Mouse (Mus musculus) left cerebral cortex, postnatal 4 days (tissue): ENCODE measurements around the gene Dapk3. TPM values are rescaled to one million over a fixed set of nuclear protein-coding genes. Genes with fewer than 3 reads are reported as not detected.
"Not testable (repeated sequence)": the region's sequence is repeated elsewhere in the genome, so short reads cannot be mapped to it uniquely, and the experiment has no call there.

Experiments used
- DNase-seq: peaks from one replicate; pipeline ENCODE4 v3.0.0-alpha.2; 2022
- intact Hi-C: fragments of 180-260 bp; cut with DNase I; formaldehyde crosslinking; loops from one replicate; pipeline ENCODE4 v1.15.1; 2025
- total RNA-seq, 2 experiments: library from RNA; stranded (reverse); gene quantifications; 2 replicates each; pipeline ENCODE4 v1.2.3; 2021

Dapk3 gene
- total RNA-seq, 2 experiments from 2014 or later, result 62.7 to 62.9 TPM

DNA sequence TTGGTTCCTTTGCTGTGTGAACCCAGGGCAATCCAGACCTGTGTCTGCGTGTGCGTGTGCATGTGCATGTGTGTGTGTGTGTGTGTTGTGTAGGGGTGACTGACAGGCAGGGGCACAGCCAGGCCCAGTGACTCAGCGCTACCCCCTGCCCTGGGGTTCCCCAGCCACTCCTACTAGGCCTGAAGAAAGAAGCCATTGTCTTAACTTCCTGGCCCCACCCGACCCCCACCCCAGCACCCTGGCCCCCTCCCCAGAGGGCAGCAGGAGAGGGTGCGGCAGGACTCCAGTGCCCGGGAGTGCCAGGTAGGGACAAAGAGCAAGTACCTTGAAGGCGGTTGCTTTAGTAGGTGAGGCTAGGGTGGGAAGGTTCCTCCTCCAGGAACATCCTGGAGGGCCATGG is 37.0 kb upstream of the Dapk3 start:
- no peak for DNase-seq

DNA sequence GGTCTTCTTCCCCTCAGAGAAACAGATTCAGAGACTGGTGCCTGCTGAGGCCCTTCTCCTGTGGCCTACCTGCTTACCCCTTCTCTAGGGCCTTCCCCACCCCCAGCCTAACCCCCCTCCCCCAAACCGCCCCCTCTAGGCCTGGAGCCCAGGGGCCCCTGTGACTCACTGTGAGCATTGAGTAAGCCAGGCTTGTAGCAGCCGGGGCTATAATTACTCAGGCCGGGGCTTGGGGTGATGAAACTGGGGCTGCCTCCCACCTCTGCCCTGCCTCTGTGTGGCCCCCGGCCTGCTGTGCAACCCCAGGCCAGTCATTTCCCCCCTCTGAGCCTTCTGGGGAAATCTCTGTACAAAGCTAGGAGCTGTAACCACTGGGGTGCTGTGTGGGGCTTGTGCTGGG is 36.5 kb upstream of the Dapk3 start:
- intact Hi-C loops, result no loop called here
- DNase-seq, result no peak

More for the DNA sequence above, 37.0 kb upstream of the Dapk3 start:
- intact Hi-C loops, result no loop called here

DNA sequence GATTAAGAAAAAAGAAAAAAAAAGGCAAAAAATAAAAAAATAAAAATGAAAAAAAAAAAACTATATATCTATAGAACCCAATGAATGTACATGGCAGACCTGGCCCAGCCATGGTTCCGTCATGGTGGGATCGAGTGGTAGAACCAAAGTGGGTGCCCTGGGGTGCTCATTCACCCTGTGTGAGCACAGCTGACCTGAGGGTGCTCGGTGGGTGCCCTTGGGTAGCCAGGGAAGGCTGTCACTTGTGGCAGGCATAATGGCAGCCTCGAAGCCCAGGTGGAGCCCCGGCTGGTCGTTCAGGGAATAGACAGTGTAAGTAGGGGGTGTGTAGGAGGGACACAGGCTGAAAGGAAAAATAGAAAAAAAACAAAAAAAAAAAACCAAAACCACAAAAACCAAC is 31.5 kb upstream of the Dapk3 start:
- no peak for DNase-seq
- intact Hi-C loops, result no loop called here

DNA sequence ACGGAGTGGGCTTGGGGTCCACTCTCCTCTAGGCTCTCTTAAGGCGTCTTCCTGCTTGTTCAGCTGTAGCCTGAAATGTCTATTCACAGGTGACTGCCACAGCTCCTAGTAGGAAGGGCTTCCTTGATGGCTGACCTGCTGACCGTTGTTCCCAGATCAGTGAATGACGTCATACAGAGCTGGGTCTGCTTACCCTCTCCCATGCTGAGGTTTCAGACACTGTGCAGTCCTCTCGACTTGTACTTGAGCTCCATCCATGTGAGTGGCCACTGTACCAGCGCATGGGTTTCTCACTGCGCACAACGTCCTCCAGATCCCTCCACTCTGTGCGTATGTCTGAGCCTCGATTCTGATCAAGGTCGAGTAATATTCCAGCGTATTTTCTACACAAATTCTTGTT is 30.2 kb upstream of the Dapk3 start:
- intact Hi-C loops, result no loop called here
- no peak for DNase-seq

DNA sequence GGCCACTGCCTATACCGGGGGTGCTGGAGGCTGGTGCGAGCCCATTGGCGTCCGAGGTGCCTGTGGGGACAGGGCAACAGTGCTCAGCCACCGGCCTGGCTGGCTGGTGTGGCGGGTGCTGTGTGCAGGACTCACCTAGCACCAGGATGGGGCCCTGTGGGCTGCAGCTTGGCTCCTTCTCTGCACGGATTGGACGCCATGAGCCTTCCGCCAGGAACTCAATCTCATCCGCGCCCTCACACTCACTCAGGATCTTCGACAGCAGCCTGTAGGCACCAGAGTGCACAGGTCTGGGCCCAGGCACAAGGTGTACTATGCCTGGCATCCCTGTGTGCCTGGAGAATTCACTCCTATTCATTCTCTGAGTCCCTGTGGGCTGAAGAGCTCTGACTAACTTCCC is 28.5 kb upstream of the Dapk3 start:
- intact Hi-C loops, result no loop called here
- DNase-seq, result no peak

DNA sequence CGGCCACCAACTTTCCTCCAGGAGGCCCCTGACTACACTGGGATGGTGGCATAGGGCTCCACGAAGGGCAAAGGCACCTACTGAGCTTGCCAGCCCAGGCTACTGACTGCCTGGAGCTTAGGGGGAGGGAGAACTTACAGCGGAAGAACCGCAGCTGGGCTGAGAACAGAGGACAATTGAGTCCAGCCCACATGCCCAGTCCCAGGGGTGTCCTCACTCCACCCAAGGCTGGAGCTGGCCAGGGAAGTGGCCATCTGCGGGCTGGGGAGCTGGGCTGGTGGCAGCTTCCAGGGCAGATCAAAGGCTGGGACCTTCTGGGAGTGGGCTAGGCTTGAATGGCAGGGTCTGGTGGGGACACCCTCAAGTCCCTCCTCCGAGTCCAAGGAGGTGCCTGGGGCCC is 28.1 kb upstream of the Dapk3 start:
- DNase-seq, result no peak
- intact Hi-C loops, result no loop called here

DNA sequence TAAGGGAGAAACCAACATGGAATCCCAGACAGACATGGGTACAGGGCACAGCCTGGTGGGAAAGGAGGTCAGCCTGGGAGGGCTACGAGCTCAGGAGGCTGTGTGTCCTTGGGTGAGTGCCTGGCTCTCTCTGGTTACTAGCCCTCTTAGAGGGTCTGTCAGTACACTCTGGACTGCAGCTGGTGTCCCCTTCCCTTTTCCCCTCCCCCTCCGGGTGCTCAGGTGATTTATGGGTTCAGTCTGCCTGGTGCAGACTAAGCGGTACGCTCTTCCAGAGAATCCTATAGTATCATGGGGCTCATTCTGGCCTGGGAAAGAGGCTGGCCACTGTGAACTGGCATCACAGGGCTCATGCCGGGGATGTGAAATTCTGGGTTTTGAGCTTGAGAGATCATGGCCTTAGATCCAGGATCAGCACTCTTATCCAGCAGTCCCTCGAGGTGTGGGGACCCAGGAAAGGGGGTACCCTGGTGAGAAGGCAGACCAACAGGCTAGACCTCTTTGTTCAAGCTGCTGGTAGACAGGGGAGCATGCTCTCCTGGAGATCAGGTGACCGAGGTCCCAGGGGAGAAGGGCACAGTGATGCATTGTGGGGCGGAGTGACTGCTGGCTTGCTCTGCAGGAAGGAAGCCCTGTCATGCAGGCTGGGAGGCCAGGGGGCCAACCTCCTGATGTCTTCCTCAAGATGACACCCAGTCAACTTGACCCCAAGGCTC is 21.0 kb upstream of the Dapk3 start:
- no peak for DNase-seq
- intact Hi-C loops, result no loop called here

DNA sequence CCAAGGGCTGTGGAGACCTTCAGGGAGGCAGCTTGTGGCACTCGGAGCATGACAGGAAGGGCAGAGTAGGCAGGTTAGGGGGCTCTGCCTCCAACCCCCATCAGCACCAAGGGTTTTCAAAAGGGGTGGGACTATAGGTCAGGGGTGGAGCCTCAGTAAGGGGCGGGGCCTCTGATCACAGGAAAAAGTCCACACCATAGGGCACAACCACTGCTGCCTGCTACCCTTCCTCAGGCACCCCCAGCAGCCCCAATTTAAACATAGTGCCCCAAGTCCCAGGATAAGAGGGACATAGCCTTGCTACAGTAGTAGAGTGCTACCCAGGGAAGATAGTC is 20.5 kb upstream of the Dapk3 start:
- intact Hi-C loops, result no loop called here
- DNase-seq, result no peak

DNA sequence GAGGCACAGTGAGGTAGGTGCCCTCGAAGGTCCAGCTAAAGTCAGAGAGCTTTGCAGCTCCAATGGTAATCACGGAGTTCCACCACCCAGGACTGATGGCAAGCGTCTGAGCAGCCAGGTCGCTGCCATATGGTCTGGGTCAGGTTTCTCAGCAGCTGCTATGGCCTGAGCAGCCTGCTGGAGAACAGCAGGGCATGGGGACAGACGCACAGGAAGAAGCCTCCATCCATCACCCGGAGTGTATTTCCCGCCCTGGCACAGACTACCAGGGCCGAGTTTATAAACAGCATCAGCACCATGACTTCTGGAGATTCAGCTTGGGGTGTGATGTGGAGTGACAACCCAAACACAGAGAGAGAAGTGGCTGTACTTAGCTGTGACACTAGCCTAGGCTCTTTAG is 17.7 kb upstream of the Dapk3 start:
- no peak for DNase-seq
- intact Hi-C loops, result no loop called here

DNA sequence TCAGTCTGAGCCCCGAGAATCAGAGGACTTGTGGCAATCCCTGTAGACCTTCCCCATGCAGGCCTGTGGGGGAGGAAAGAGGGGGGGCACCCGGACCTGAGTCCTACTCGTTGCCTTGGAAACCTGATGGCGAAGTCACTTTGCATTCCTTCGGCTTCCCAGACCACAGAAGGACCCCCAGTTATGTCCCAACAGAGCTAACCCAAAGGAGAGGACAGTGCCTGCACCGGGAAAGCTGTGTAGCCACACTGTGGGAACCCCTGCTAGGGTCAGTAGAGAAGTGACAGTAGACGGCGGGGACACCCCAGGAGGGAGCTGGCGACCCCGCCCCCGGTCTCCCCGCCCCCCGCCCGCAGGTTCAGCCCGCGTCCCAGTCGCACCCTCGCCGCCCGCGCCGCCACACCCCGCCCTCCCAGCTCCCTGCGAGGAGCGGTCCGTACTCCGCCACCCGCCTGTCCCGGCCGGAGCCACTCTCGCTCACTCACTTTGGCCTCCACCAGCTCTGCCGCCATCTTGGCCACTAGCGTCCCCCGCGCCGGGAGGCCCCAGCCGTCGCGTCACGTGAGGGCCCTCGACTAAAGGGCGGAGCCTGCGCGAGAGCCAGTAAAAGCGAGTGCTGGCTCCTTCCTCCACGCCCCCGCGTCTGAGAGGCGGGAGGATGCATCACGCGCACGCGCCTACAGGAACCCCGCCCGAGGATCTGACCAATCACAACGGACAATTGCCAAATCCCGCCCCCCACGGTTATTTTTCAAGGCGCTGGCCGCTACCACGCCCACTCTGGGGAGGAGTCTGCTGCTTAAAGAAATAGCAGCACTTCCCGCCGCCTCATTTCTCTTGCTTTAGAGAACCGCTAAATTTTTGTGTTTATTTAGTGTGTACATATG is 15.4 kb upstream of the Dapk3 start, which contains the start of gene Pias4:
Pias4 (minus strand) TSS at position 724 of the 887 bp plus-strand sequence.
- peak; percentile 100 for DNase-seq
- intact Hi-C loops, result no loop called here

DNA sequence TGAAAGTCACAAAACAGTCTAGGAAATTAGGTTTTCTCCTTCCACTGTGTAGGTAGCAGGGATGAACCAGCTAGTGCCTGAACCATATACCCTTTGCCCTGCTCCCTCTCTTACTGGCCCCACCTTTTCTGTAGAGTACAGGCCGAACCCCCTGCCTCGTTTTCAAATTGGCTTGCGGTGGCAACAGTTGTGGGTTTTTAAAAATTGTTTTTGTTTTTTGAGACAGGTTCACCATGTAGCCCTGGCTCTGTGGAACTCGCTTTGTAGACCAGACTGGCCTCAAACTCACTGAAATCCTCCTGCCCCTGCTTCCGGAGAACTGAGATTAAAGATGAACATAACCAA is 14.7 kb upstream of the Dapk3 start:
- intact Hi-C loops, result no loop called here

DNA sequence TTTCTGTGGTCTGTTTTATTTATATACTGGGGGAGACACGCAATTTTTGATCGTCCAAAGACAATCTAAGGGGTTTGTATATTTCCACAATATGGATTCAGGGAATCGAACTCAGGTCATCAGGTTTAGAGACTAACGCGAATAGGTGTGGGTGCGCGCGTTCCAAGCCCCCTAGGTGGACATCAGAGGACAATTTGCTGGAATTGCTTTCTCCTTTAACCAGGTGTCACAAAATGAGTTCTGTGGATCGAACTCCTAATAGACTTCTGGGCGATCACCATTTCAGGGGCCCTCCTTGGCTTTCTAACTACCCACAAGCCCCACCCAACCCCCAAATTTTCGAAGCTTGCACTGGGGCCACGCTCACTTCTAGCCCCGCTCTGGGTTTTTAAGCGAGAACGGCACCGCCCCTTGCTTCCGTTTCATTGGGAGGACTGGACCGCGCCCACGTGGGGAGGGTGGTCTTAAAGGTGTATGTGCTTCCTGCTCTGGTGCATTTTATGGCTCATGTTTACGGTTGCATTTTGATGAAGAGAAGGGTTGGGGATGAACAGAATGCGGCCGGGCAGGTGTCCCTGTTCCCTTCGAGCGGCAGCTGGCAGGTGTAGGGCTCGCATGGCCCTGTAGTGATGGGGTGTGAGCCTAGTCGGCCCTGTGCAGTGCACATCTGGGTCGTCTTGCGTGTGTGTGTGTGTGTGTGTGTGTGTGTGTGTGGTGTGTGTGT is 14.1 kb upstream of the Dapk3 start:
- DNase-seq, result peak; percentile 83
- intact Hi-C loops, result no loop called here

More for the DNA sequence above, 14.7 kb upstream of the Dapk3 start:
- no peak for DNase-seq

DNA sequence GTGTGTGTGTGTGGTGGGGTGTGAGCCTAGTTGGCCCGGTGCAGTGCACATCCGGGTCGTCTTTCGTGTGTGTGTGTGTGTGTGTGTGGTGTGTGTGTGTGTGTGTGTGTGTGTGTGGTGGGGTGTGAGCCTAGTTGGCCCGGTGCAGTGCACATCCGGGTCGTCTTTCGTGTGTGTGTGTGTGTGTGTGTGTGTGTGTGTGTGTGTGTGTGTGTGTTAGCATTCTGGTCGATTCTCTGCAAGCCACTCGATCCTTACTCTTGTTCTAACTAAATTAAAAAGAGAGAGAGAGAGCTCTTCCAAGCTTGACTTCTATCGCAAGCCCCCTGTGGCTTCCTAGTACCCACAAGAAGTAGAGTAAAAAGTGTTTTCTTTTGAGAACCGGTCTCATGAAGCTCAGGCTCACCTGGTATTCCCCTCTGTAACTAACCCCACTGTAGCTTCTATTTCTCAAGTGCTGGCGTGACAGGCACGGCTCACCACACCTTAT is 13.3 kb upstream of the Dapk3 start:
- DNase-seq, result not testable (repeated sequence)

DNA sequence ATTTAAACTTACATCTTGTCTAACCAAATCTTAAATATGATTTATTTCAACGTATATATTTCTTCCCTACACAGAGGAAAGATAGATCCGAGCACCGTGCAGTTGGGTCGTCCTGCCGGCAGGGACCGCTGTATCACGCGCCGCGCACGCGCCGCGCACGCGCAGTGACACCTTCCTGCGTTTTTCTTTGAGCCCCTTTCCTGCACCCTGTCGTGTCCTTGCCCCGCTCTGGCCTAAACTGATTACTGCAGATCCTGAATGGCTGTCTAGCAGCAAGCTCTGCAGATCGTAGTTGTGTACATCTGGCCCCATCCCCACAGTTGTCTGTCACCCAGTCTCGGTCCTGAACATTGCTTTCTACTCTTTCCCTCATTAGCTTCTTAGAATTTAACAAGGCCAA is 9.7 kb upstream of the Dapk3 start:
- intact Hi-C loops, result no loop called here
- peak; percentile 86 for DNase-seq

More for the DNA sequence above, 13.3 kb upstream of the Dapk3 start:
- intact Hi-C loops, result not testable (repeated sequence)

DNA sequence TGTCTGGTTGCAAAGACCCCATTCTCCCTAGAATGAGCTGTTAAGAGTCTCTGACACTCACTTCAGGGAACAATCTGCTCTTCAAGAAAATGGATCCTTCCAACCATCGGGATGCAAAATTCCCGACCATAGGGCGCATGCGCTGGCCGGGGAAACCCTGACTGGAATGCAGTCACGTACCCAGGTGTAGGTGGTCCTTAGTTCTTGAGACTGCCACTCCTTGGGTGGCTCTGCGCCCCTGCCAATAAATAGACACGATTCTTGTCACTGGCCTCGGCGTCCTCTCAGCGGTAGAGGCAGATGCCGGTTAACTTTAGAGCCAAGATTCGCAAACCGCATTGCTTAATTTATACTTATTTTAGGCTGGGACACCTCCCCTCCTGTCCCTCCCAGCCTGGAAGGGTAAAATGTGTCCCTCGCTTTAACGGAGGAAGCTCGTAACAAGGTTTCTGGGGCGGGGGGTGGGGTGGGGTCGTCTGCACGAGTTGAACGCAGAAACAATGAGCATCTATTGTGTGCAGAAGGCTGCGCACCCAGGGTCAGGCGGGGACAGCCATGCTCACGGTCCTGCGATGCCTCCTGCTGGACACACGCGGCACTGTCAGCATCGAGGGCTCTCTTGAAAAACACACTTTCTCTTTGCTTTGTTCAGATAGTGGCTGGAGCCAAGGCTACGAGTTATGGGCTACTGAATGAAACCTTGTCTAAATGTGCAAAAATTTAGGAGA is 8.0 kb upstream of the Dapk3 start:
- intact Hi-C loops, result no loop called here
- DNase-seq, result peak; percentile 91

DNA sequence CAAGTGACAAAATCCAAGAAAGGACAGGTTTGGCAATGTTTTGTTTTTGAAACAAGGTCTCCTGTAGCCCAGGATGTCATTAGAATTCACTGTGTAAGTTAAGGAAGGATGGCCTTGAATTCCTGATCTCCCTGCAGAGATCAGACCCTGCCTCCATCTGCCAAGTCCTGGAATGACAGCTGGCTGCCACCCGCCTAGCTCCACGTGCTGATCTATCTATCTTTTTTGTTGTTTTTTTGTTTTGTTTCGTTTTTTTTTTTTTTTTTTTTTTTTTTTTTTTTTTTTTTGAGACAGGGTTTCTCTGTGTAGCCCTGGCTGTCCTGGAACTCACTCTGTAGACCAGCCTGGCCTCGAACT is 7.5 kb upstream of the Dapk3 start:
- DNase-seq, result peak; percentile 61
- intact Hi-C loops, result not testable (repeated sequence)

DNA sequence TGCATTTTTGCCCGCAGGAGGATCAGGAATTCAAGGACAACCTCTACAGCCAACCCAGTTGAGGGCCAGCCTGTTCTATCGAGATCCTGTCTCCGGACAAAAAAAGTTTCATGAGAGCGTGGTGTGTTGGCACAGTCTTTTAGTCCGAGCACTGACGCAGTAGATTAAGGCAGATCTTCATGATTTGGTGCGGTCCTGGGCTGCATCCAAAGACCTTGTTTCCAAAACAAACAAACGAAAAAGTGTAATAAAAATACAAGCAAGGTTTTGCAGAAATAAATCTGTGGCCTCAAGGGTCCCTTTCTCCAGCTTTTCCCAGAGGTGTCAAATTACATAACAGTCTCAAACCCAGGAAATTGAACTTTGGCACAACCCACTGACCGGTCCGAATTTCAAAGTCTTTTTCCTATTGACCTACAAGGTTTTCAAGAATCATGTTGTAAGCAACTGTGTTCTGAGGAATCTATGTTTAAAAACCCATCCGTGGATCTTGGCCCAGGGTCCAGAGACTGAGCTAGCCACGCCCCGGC is 6.8 kb upstream of the Dapk3 start:
- intact Hi-C loops, result no loop called here
- DNase-seq, result no peak

DNA sequence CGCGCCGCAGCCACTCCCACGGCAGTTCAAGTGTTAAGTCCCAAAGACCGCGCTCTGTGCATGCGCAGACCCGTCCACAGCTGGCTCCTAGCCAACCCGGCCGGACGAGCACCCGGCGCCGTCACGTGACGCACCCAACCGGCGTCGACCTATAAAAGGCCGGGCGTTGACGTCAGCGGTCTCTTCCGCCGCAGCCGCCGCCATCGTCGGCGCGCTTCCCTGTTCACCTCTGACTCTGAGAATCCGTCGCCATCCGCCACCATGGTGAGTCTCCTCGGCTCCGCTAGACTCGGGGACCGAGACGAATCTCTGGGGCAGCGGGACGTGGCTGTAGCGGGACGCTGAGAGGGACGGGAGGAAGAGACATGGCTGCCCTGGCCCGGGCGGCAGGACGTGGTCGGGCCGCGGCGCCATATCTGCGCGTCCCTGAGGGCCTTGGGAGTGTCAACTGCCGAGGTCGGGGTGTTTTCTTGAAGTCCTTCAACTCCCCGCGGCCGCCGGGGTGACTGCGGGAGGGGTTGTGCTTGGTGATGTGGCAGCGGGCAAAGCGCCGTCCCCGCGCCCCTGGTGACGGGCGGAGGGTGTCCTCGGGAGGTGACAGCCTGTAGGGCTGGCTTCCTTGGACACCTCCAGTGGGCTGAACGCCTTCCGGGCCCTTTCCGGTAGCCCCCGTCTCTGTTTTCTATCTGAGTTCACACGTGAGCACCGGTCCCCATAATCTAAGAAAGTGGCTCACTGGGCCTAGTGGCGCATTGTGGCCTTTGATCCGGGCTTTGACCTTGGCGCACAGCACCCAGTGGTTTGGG is 6.1 kb upstream of the Dapk3 start, which contains the start of gene Eef2:
Eef2 (plus strand) TSS at position 166 of the 806 bp plus-strand sequence.
- intact Hi-C loops, result no loop called here
- DNase-seq, result peak; percentile 100

DNA sequence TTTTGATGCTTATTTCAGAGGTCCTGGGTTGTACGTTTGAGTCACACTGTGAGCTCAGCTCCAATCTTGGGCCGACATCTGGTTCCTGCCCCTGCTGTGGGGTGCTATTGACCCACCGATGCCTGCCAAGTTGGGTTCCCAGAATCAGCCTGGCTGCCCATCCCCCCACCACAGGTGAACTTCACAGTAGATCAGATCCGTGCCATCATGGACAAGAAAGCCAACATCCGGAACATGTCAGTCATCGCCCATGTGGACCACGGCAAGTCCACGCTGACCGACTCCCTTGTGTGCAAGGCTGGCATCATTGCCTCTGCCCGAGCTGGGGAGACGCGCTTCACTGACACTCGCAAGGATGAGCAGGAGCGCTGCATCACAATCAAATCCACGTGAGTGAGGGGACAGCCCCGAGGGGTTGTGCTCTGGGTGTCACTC is 5.3 kb upstream of the Dapk3 start:
- intact Hi-C loops, result no loop called here
- DNase-seq, result peak; percentile 49
